Mouse (Mus musculus) heart, adult 8-10 months (tissue): Measurements from ENCODE around the gene Dusp7. TPM values are rescaled to one million over a fixed set of nuclear protein-coding genes. Genes with fewer than 3 reads are reported as not detected.
A peak's percentile ranks its signal among the peaks of the same experiment; 100 is the strongest.

Source experiments
- DNase-seq: peaks from one replicate; pipeline ENCODE4 v3.0.0; 2022; ENCODE audit warnings: low spot score
- total RNA-seq, 4 experiments: library from RNA; stranded (reverse); gene quantifications; 2 replicates each; pipeline ENCODE4 v1.2.4; 2022

Dusp7 gene
- total RNA-seq, 4 experiments from 2014 or later, result 53.4 to 67.0 (median 62.7) TPM

DNA sequence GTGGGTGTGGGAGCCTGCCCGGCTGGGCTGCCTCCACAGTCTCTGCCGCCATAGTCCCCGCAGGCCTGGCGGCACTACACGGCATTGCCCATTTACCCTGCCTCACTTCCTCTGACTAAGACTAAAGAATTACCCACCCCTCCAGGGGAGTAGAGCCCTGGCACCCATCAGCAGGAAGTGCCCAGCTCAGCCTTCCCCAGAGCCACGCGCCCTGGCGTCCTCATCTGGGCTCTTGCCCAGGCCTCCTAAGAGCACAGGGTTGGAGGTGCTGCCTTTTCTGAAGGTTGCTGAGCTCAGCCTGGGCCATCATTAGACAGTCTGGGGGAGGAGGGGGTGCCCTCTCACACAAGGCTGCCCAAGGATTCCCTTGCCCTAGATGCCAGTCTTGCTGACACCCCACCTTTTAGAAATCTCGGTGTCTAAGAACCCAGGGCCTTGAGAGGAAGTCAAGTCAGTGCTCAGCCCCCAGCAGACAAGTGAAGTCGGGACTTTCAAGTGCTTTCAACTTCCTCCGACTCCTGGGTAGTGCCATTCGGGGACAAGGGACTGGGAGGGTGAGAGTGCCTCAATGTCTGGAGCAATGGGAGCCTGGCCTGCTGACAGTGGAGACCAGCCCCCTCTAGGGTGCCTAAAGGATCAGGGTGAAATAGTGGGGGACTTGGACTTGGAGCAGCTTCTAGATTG, 17.9 kb downstream of the Dusp7 start:
- peak; percentile 46 for DNase-seq

DNA sequence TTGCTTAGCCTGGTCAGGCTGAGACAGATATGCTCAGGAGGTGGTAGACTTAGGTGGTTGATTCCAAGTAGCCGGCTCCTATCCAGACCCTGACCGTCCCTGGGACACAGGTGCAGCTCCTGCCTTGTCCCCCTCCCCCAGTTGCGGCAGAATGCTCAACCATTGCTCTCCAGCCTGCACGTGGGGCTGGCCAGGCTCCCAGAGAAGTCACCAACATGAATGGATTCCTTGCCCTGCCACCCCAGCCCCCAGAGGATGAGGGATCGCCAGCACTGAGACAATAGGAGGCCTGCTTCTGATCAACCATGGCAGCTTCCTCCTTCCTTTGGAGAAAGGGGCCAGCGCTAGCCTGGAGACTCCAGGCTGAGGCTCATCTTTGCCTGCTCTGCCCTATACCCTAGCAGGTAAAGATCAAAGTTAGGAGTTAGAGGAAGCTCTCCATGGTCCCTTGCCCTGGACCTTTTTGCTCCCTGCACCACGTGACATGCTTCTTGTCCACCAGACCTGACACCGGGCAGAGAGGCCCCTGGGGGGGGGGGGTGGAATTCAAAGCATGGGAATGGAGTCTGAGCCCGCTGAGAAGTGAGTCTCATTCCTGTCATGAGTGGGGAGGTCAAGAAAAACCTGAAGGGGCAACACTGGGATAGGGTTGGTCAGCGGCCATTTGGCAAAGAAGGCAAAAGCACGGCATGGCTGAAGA, 24.5 kb downstream of the Dusp7 start:
- no peak for DNase-seq

DNA sequence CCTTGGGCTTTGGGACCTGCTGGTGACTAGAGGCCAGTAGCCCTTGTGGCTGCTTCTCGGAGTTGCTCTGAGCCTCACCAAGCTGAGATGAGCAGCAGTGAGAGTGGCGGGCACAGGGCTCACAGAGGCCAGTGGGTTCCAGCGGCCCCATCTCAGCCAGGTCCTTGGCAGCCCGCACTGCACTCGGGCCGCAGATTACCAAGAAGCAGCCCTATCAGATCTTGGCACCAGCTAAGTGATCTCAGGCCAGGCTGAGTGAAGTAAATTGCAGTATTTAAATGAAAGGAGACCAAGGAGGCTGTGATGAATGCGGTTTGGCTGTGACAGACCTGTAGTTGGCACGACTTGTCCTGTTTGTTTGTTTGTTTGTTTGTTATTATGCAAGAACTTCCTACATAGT, 25.1 kb downstream of the Dusp7 start:
- no peak for DNase-seq

GRCm38 (mm10) chr9:106394649-106395602, 26.5 kb downstream of the Dusp7 start:
- DNase-seq, result no peak

DNA sequence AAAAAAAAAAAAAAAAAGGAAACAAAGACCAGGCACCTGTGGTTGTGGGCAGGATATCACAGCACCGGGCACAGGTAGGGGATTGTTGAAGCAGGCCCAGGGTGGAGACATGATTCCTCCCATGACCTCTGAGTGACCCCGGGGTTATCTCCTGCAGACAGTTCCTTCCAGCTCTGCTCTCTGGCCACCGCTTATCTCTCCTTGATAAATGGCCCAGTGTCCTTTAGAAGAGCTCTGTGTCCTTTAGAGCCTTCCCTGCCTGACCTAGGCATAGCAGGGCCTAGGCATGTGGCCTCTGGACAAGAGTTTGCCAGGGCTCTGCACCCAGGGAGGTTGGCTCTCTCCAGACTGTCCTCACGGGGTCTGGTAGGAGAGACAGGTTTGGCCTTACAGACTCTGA, 29.3 kb downstream of the Dusp7 start:
- no peak for DNase-seq

- no peak for DNase-seq
These were observed 30.4 kb downstream of the Dusp7 start for GRCm38 (mm10) chr9:106398667-106399311.

DNA sequence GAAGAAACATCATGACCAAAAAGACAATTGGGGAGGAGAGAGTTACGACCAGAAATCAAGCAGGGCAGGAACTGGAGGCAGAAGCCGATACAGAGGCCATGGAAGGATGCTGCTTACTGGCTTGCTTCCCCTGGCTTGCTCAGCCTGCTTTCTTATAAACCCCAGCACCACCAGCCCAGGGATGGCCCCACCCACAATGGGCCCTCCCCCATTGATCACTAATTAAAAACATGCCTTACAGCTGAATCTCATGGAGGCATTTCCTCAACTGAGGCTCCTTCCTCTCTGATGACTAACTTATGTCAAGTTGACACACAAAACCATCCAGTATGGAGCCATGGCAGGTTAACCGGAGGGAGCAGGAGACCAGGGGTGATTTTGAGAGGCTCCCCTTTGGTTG, 31.4 kb downstream of the Dusp7 start:
- DNase-seq, result no peak

DNA sequence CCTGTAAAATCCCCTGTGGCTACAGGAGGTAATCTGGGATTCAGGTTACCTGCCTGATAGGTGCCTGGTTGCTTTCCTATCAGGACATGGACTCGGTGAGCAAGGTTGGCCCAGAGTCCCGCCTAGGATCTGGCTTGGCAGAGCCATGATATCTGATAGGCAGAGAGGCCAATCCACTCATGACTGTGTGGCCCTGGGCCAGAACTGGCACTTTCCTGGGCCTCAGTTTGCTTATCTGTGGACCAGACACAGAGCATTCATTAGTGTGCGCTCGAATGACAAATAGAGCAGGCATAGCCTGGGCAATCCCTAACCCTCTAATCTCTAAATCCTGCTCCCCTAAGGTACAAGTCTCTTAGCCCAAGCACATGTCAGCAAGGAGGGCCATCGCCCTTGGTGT, 33.7 kb downstream of the Dusp7 start:
- no peak for DNase-seq

- DNase-seq, result no peak
These were observed 34.4 kb downstream of the Dusp7 start for GRCm38 (mm10) chr9:106402607-106403375.

- peak; percentile 70 for DNase-seq
These were observed 36.8 kb downstream of the Dusp7 start for GRCm38 (mm10) chr9:106405275-106405674.

DNA sequence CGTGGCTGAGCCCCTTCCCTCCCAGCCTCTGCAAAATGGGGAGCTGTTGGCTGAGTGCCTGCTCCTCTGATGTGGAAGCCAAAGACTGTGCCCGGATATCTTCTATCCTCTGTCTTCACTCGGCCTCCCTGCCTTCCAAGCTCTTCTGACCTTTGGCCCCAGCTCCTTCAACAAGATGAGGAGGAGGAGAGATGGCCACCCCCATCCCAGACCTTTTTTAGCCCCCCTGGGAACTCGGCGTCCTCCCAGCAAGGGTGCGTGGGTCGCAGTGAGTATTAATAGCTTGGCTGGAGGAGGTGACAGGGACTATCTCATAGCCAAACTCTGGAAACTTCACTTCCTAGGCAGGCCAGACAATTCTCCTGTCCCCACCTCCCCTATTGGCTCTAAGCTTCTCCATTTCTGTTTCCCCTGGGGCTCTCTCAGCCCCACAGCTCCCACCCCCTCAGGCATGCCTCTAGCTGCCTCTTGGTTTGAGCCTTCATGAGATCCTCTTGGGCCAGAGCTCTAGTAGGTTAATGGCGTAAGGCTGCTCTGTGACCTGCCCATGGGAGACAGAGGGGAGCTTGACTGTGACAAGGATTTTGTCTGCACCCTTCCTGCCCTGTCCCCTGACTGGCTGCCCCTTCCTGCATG, 38.1 kb downstream of the Dusp7 start:
- peak; percentile 78 for DNase-seq

GRCm38 (mm10) chr9:106409096-106409495, 40.7 kb downstream of the Dusp7 start:
- DNase-seq, result no peak

DNA sequence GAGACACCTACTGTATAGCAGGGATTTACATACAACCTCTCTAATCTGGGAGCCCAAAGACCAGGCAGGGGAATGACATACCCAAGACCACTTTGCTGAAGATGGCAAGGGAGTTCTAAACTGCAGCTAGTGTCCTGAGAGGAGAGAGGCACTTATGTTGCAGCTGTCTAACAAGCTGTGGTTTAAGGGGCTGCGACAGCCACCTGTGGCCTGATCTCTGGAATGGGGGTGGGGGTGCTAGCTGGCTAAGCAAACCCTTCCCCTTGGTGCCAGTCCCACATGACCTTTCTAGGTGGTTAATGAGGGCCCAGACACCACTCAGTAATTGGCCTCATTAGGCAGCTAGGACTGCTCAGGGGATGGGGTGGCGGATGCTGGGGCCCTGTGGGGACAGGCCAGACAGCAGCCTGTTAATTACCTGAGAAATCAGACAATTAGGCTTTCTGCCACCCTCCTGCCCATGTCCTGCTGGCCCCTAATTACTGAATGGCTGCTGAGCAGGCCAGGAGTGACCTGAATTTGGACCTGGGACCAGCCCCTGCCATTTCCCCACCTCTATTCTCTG, 41.7 kb downstream of the Dusp7 start:
- DNase-seq, result no peak

DNA sequence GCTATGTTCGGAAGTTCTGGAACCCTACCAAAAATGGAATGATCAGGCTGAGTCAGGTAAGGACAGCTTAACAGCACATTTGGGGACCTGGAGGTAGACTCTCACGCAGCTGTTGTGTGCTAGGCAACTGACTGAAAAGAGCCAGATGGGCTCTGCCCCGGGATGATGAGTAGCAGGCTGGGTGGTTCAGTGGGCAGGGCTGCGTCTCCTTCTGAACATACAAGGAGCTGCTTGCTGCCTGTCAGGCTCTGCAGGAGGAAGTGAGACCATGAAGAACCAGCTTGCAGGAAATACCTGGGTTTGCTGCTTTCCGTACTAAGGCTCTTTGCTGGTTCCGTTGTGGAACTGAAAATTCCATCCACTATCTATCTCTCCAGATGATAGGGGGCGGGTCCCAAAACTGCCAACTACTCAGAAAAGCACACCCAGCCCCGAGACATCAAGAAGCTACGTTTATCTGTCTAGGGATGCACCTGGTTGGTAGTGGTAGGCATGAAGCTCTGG, 42.7 kb downstream of the Dusp7 start:
- no peak for DNase-seq

- DNase-seq, result no peak
These were observed 43.3 kb downstream of the Dusp7 start for GRCm38 (mm10) chr9:106411729-106412128.

DNA sequence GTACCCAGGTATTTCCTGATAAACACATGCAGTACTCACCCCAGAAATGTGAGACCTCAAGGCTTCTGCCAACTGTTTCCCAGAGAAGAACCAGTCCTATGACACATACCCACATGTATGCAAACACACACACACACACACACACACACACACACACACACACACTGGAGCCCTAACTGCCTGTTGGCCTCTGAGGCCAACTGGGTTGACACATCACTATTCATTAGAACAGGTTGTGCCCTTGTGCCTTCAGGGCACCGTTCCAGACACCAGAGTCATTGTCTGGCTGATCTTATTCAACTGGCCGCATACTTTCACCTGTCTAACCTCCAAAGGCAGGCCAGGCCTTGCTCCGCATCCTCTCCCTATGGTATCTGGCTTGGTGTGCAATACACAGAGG, 43.8 kb downstream of the Dusp7 start:
- no peak for DNase-seq

DNA sequence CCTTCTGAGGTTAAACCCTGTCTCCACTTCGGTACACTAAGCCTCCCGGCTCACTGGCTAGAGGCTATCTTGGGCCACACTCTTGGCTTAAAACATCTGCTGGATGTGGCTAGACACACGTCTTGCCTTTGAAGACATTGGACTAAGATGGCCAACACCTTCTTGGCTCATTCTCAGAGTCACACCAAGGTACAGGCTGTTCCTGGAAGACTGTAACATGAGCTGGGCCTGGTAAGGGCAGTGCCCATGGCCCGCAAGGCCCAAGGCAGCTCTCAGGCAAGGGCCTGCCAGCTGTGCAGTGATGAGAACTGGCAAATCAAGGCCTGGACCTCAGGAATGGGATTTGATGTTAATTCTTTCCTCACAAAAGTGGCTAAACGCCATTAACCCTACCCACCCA, 45.2 kb downstream of the Dusp7 start:
- no peak for DNase-seq

- no peak for DNase-seq
These were observed 48.4 kb downstream of the Dusp7 start for GRCm38 (mm10) chr9:106416826-106417225.

- DNase-seq, result peak; percentile 80
These were observed 49.6 kb downstream of the Dusp7 start for GRCm38 (mm10) chr9:106417841-106418625.
